Mouse (Mus musculus) ES-E14 (cell line): ENCODE data around the gene Sept7. TPM values are rescaled to one million over a fixed set of nuclear protein-coding genes. Genes with fewer than 3 reads are reported as not detected.

ENCODE experiments used
- DNase-seq: peaks from one replicate; pipeline ENCODE4 v3.0.0-alpha.2; 2013; ENCODE audit warnings: low read depth, low spot score
- H3K27ac ChIP-seq: 2 replicates; pipeline ENCODE4 v1.5.1; 2012; ENCODE audit warnings: low read depth, mild to moderate bottlenecking, low read length, moderate library complexity, mixed read lengths; ENCODE audit not compliant: poor library complexity, insufficient read depth, severe bottlenecking
- H3K36me3 ChIP-seq: 2 replicates; pipeline ENCODE4 v1.6.1; 2012; ENCODE audit warnings: mild to moderate bottlenecking, low read length, moderate library complexity, mixed read lengths; ENCODE audit not compliant: control insufficient read depth, poor library complexity, insufficient read depth, severe bottlenecking
- H3K4me1 ChIP-seq, 2 experiments: fragments of 150-350 bp in 1 of 2; sonication (generic) in 1 of 2; 2 replicates each; pipeline ENCODE4 v1.6.1; 2012; ENCODE audit warnings: low read length in 2 of 2, mild to moderate bottlenecking in 1 of 2, mixed read lengths in 1 of 2; ENCODE audit not compliant: control insufficient read depth in 2 of 2, insufficient read depth in 2 of 2, poor library complexity in 1 of 2
- H3K4me3 ChIP-seq, 2 experiments: fragments of 150-350 bp in 1 of 2; sonication (generic) in 1 of 2; 2 replicates each; pipeline ENCODE4 v1.5.1; 2012; ENCODE audit warnings: low read length in 2 of 2, low read depth in 1 of 2, mild to moderate bottlenecking in 1 of 2, mixed read lengths in 1 of 2; ENCODE audit not compliant: insufficient read depth in 1 of 2, poor library complexity in 1 of 2, severe bottlenecking in 1 of 2
- H3K9ac ChIP-seq: 2 replicates; pipeline ENCODE4 v1.6.1; 2012; ENCODE audit warnings: low read depth, mild to moderate bottlenecking, low read length, mixed read lengths; ENCODE audit not compliant: poor library complexity, insufficient read depth, severe bottlenecking
- H3K9me3 ChIP-seq: fragments of 150-350 bp; sonication (generic); 2 replicates; pipeline ENCODE4 v1.6.1; 2012; ENCODE audit warnings: low read depth, mild to moderate bottlenecking, low read length; ENCODE audit not compliant: control insufficient read depth, insufficient read depth
- CHD2 ChIP-seq: IDR thresholded peaks from 2 replicates; pipeline ENCODE4 v1.6.1; 2014; ENCODE audit warnings: mild to moderate bottlenecking, low read depth, low read length, inconsistent platforms
- HCFC1 ChIP-seq: IDR thresholded peaks from 2 replicates; pipeline ENCODE4 v1.6.1; 2012; ENCODE audit warnings: low read length, inconsistent platforms, borderline replicate concordance; ENCODE audit not compliant: insufficient read depth
- MAFK ChIP-seq: IDR thresholded peaks from 2 replicates; pipeline ENCODE4 v1.6.1; 2014; ENCODE audit warnings: mild to moderate bottlenecking, low read depth, low read length, inconsistent platforms; ENCODE audit not compliant: insufficient read depth
- ZC3H11A ChIP-seq: IDR thresholded peaks from 2 replicates; pipeline ENCODE4 v1.6.1; 2012; ENCODE audit warnings: low read depth, mild to moderate bottlenecking, inconsistent platforms, low read length, borderline replicate concordance
- ZNF384 ChIP-seq: IDR thresholded peaks from 2 replicates; pipeline ENCODE4 v1.6.1; 2012; ENCODE audit warnings: low read depth, low read length, inconsistent platforms
- in situ Hi-C, 2 experiments: fragments of 600-800 bp; cut with MboI; formaldehyde crosslinking; loops; one replicate each; pipeline ENCODE4 v1.15.1; 2025; ENCODE audit warnings: low sequenced_read_pairs in 2 of 2, inconsistent platforms in 1 of 2; ENCODE audit not compliant: unreplicated experiment in 2 of 2
- total RNA-seq: library from RNA; depleted of rRNA; stranded (reverse); fragments of 300-350 nt; gene quantifications from 2 replicates; pipeline ENCODE4 v1.2.3, GENCODE M21; 2012; rRNA removed

Sept7 gene
- total RNA-seq, 1 experiment = 110 TPM

DNA sequence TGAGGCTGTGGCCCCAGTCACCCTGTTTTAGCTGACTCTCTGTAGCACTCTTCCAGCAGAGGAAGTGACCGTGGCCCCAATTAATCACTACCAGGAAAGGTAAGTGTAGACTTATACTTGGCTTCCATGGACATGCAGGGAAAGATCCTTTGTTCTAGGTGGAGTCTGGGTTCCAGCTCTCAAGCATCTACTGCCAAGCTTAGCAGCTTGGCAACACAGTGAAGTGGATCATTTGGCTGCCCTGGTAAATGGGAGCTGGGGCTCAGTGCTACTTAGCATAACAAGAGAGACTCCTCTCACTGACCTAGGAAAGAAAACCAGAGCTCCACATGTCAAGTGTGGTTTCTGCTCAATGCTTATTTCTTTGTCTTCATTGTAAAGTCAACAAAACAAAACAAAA lies 101.5 kb downstream of the Sept7 start:
- no peaks in the 10 kb centered on the region for H3K9me3 ChIP-seq
- H3K4me1 ChIP-seq = no peaks in the 10 kb centered on the region
- no peak for DNase-seq
- in situ Hi-C loops = no loop called here
- no peaks in the 10 kb centered on the region for H3K36me3 ChIP-seq
- H3K9ac ChIP-seq = no peak overlapping the region
- TF ChIP-seq CHD2 = no peak
- TF ChIP-seq MAFK = no peak
- no peak for TF ChIP-seq HCFC1
- no peak for TF ChIP-seq ZC3H11A
- TF ChIP-seq ZNF384 = no peak
- H3K27ac ChIP-seq = no peak overlapping the region
- no peak overlapping the region for H3K4me3 ChIP-seq

DNA sequence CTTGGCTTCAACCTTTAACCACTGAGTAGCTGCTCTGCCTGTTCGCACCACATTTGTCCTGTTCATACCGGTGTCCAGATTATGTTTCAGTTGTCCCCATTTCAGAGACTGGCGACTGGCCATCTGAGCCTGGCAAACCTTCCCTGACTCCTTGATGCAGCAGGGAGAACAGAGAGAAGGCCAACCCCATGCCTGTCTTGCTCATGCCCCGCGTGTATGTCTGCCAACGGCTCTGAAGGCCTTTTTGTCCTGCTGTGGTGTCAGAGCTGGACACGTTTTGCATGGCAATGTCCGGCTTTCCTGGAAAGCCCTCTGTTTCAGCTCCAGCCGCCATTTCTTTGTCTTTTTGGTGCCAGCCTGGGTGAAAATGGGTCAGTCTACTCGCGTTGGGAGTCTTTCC lies 103.6 kb downstream of the Sept7 start:
- no peak for DNase-seq
- Histone ChIP-seq H3K4me1 (no peaks in the 10 kb centered on the region), H3K4me3 (no peak overlapping the region), H3K27ac (no peak overlapping the region), H3K9ac (no peak overlapping the region), H3K36me3 (no peaks in the 10 kb centered on the region), H3K9me3 (no peaks in the 10 kb centered on the region)
- in situ Hi-C loops = no loop called here
- TF ChIP-seq ZC3H11A = no peak
- TF ChIP-seq MAFK = no peak
- no peak for TF ChIP-seq HCFC1
- no peak for TF ChIP-seq CHD2
- TF ChIP-seq ZNF384 = no peak

DNA sequence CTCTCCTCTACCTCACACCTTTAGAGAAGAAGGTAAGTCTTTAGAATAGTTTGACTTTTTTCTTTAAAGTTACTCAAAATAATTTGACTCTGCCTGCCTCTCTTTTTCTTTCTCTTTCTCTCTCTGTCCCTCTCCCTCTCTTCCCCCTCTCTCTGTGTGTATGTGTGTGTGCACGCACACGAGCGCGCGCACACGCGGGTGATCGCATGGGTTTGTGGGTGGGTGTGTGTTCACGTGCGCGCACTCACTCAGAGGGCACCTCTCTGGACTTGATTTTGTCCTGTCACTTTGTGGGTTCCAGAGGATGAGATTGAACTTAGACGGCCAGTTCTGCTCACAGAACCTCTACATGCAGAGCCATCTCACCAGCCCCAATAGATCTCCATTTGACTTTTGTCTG lies 105.3 kb downstream of the Sept7 start:
- no peak for DNase-seq
- Histone ChIP-seq H3K36me3 (no peaks in the 10 kb centered on the region), H3K4me3 (no peak overlapping the region), H3K9ac (no peak overlapping the region), H3K9me3 (no peaks in the 10 kb centered on the region), H3K4me1 (no peaks in the 10 kb centered on the region), H3K27ac (no peak overlapping the region)
- in situ Hi-C loops = no loop called here
- TF ChIP-seq MAFK (no peak), HCFC1 (no peak), CHD2 (no peak), ZC3H11A (no peak), ZNF384 (no peak)

DNA sequence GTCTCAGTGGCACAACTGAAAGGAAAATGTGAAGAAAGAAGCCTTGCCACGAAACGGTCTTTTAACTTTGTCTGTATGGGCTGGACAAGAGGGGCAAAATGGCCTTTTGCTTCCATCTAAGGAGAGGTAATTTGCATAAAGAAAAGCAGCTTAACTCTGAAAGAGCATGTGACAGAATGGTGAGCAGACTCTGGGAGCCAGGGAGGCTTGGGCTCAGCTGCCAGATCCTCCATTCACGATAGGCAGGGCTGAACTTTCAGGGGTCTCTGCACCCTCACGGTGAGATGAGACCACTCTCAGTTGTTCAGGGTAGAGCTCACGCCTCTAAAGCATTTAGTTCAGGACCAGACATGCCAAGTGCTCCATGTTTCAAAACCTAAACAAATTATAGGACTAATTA lies 105.8 kb downstream of the Sept7 start:
- Histone ChIP-seq H3K4me1 (no peaks in the 10 kb centered on the region), H3K9ac (no peak overlapping the region), H3K9me3 (no peaks in the 10 kb centered on the region), H3K27ac (no peak overlapping the region), H3K36me3 (no peaks in the 10 kb centered on the region), H3K4me3 (no peak overlapping the region)
- no peak for TF ChIP-seq HCFC1
- TF ChIP-seq ZC3H11A = no peak
- TF ChIP-seq MAFK = no peak
- TF ChIP-seq CHD2 = no peak
- TF ChIP-seq ZNF384 = no peak
- DNase-seq = no peak
- in situ Hi-C loops = no loop called here

Other genes starting within 250 kb of the Sept7 start
- not detected in 2 replicates for gene Gm10181, start 163.0 kb upstream of the Sept7 start, total RNA-seq
- gene Herpud2, start 100.6 kb upstream of the Sept7 start, total RNA-seq = 7.0 and 11.5 TPM in 2 replicates
- gene Eepd1, start 229.1 kb downstream of the Sept7 start, total RNA-seq = 2.3 and 3.5 TPM in 2 replicates